Mouse (Mus musculus): ENCODE data around the gene Eno1. TPM values are rescaled to one million over a fixed set of nuclear protein-coding genes. Genes with fewer than 3 reads are reported as not detected.

Gene Eno1
- 176 and 200 TPM in 2 replicates for total RNA-seq (2017)

DNA sequence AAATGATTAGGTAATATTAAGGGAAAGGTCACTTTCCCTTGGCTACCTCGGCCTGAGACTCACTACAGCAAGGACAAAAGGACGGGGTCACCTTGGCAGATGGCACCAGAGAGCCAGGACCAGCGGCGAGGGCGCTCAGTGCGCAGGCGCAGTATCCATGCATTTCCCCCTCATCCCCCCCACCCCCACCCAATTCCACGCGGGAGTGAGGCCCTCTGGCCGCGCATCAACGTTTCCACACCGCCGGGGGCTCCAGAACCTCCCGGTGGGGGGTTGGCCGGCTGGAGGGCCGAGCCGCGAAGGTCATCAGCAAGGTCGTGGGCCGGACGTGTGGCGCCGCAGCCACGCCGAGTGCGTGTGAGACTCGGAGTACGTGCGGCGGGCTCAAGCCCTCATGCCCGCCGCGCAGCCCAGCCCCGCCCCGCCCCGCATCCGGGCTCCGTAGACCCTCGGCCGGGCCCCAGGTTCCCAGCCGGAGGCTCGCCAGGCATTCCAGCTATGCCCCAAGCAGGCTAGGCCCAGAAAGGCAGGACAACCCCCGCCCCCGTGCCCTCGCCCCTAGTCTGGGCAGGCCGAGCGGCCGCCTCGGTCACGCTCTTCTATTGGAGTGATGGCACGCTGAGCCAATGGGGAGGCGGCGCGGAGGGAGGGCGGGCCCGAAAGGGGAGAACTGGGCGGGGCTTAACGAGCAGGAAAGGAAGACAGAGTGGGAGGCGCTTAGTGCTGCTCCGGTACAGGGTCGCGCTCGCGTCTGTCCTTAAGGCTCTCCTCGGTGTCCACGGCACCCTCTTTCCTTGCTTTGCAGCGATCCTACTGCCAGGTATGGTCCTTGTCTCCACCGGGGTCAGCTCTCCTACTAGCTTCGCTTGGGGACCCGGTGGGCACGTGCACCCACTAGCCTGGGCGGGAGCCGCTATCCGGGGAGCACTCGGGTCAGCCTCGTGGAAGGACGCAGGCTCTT lies at the start of gene Eno1:
Gene Eno1, plus strand, starts transcription at position 201 of the 961 bp plus-strand sequence.
- ATAC-seq (replicated peaks; ENCODE audit: low read depth, poor library complexity, severe bottlenecking), result peak; percentile 80

DNA sequence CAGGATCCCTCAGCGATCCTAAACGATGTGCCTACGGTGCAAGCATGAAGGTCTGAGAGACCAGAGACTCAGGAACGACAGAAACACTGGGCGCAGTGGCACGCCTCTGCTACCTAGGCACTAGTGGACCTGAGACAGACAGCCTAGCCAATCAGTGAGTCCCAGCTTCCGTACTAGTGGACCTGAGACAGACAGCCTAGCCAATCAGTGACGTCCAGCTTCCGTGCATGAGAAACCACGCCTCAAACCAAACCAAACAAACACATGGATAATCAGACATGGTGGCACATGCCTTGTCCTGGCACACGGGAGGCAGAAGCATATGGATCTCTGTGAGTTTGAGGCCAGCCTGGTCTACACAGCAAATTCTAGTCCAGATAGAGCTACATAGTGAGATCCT lies 48.3 kb upstream of the Eno1 start:
- 0 out of 2 replicates have a peak, but pooled peaks have one; percentile 39 for ATAC-seq (replicated peaks; ENCODE audit: low read depth, poor library complexity, severe bottlenecking)

DNA sequence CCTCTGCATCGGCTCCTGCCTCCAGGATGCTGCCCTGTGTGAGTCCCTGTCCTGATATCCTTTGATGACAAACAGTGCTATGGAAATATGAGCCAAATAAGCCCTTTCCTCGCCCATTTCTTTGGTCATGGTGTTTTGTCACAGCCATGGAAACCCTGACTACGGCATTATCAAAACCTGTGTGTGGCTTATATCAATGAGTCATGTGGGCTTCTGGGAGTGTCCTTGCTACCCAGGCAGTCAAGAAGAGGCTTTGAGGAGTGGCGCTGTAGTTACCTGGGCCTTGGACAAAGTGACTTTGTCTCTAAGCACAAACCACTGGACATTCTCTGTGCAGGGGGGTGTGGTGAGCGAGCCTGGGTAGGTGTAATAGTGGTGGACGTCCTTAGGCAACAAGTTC lies 44.3 kb upstream of the Eno1 start:
- ATAC-seq (replicated peaks; ENCODE audit: low read depth, poor library complexity, severe bottlenecking), result no peak

DNA sequence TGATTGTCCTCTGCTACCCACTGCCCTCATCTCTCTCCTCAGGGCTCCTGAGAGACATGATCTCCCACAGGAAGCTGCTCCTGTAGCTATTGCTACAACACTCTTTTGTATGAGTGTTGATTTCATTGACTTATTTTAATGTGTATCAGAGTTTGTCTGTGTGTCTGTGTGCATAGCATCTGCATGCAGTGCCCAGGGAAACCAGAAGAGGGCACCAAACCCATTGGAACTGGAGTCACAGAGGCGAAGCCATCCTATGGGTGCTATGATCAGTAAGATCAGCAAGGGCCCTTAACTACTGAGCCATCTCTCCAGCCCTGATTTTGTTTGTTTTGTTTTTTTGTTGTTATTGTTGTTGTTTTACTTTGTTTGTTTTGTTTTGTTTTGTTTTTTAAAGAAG lies 42.6 kb upstream of the Eno1 start:
- peak; percentile 90 for ATAC-seq (replicated peaks; ENCODE audit: low read depth, poor library complexity, severe bottlenecking)

DNA sequence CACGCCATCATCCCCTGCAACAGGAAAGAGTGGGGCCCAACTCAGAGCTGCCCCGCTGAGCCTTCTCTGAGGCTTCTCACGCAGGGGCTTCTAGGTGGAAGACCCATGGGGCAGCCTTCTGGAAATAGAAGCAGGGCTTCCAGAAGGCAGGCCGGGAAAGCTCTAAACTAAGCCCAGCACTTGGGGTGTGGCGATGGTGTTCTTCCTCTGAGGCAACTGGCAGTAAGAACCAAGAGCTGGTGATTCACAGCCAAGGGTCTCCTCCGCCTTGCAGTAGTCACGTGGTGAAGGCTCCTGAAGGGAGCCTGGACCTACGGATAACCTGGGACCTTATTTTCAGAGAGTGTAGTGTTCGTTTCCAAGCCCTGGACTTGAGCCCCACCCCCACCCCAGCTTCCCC lies 38.3 kb upstream of the Eno1 start:
- no peak for ATAC-seq (replicated peaks; ENCODE audit: low read depth, poor library complexity, severe bottlenecking)

DNA sequence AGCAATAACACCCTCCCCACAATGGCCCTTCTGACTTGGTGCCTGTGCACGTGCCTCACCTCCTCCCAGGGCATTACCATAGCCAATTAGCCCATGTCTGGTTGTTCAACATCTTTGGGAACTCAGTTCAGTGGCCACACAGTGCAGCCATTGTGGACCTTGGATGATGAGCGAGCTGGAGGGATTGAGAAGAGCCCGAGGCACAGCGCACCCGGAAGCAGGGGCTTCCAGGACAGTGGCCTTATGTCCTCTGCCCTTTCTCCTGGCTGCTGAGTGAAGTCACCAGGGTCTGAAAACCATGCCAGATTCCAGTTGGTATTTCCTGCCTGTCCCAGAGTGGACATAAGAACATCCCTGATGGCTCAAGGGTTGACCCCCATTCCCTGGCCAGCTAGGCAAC lies 35.3 kb upstream of the Eno1 start, which contains the start of gene Car6:
Gene Car6, minus strand, starts transcription at position 101 of the 400 bp plus-strand sequence.
- ATAC-seq (replicated peaks; ENCODE audit: low read depth, poor library complexity, severe bottlenecking), result no peak

DNA sequence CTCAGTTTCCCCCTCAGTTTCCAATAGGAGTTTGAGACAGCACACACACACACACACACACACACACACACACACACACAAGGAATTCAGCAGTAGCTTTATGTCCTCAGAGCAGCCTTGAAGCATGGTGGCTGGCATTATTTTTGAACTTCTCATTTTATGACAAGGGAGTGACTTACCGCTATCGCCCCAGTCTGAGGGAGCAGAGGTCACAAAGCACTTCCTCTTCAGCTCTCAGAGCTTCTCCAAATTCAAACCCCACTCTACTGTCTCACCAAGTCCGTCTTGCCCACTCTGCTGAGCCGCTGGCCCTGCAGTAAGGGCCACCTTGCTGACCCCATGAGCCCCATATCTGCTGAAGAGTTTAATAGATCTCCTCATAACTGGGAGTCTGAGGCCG lies 33.8 kb upstream of the Eno1 start:
- ATAC-seq (replicated peaks; ENCODE audit: low read depth, poor library complexity, severe bottlenecking), result peak; percentile 97

DNA sequence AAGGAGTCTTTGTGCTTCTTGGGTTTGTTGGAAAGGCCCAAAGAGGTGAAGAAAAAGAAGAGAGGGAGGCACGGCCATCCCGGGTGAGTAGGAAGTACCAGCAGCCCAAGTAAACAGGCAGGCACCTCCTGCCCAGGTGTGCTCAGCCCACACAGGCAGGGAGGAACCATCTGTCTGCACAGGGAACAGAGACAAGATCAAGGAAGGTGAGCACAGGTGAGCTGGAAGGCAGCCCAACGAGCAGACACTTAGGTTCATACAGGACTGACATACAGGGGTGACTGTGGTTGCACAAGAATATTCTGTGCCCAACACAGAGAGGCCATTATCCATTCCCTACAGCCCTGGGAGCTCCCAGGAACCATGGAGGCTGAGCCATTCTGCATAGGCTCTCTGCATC lies 31.6 kb upstream of the Eno1 start:
- no peak for ATAC-seq (replicated peaks; ENCODE audit: low read depth, poor library complexity, severe bottlenecking)

DNA sequence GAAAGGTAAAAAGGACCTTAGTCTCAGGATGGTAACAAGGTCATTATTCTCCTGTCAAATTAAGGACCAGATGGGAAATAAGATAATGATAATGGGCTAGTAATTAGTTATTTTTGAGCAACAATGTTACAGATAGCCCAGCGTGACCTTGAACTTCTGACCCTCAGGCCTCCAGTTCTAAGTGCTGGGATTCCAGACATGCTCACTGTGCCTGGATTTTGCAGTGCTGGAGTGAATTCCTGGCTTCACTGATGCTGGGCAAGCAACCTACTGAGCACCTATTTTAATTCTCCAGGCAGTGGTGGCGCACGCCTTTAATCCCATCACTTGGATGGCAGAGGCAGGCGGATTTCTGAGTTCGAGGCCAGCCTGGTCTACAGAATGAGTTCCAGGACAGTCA lies 26.8 kb upstream of the Eno1 start:
- ATAC-seq (replicated peaks; ENCODE audit: low read depth, poor library complexity, severe bottlenecking), result no peak

DNA sequence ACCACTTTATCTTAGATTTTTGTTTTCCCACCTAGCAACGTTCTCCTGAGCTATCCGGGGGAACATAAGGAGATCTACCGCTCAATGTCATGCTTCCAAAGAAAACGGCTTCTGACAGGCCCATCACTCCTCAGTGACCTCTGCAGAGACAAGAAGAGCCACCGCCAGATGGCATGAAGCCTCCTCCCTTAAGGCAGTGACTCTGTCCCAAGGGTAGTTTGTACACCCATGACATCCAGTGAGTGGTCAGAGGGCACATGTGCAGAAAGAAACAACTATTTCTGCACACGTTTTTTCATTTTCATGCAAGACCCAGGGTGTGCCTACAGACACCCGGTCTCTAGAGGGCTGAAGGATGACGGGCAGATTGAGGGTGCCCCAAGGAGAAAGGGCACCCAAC lies 26.2 kb upstream of the Eno1 start:
- no peak for ATAC-seq (replicated peaks; ENCODE audit: low read depth, poor library complexity, severe bottlenecking)

DNA sequence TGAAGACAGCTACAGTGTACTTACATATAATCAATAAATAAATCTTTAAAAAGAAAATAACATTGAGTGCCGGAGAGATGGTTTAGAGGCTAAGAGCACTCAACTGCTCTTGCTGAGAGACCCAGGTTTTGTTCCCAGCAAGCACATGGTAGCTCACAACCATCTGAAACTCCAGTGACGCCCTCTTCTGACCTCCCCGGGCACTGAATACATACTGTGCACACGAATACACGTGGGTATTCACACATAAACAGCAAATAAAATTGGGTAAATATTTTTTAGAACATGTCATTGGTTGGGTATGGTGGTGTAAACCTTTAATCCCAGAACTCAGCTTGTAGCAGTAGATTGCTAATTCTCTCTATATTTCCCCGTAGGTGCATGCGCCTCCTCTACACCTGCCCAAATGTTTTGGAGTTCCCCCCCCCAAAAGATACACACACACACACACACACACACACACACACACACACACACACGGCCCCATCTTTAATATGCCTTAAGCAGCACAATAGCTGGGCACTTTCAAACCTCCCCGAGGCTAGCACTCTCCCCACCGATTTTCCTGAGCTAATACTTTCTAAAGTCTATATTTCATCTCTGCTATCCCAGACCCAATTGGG lies 24.5 kb upstream of the Eno1 start:
- ATAC-seq (replicated peaks; ENCODE audit: low read depth, poor library complexity, severe bottlenecking), result no peak

DNA sequence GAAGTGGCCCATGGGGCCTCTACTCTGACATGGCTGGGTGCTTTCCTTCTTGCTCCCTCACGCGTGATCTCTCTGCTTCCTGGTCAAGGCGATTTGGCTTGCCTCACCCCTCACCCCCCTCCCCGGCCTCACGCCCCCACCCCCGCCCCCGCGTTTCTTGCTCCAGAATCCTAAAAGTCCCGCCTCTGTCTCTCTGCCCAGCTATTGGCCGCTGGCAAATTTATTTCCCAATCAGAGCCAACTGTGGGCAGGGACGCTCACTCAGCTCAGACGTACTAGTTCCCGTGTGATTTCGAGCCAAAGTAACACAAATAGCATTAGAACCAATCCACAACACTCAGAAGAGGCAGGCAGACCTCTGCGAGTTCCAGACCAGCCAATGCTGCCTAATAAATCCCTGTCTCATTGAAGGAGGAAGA lies 24.0 kb upstream of the Eno1 start:
- peak; percentile 87 for ATAC-seq (replicated peaks; ENCODE audit: low read depth, poor library complexity, severe bottlenecking)

DNA sequence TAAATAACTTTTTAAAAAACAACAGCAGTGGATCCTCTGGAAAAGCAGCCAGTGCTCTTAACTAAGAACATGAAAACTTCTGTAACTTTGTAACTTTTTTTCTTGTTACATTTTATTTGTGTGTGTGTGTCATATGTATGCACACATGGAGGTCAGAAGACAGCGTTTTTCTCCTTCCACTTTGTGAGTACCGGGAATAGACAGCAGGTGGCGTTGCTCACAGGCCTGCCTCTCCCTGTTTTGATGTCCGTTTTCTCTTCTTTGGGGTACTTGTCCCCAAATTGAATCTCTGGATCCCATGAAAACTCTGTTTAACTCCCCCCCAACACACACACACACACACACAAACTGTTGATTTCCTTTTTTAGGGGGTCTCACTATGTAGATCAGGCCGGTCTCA lies 22.6 kb upstream of the Eno1 start:
- ATAC-seq (replicated peaks; ENCODE audit: low read depth, poor library complexity, severe bottlenecking), result no peak

DNA sequence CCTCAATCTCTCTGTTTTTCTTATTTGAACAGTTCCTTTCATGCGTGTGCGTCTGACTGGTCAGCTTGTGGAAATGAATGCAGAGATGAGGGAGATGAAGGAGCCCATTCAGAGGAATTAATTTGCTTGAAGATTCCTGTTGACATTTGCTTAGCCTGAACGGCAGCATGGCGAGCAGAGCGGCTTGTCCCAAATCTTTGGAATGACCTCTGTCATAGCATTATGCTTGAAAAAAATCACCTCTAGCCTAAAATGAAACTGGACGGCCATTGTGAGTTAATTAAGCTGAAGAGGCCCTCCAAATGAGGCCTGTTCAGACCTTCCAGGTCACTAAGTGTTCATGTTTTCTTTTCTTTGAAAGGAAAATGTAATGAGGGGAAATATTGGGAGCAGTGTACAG lies 20.1 kb upstream of the Eno1 start:
- no peak for ATAC-seq (replicated peaks; ENCODE audit: low read depth, poor library complexity, severe bottlenecking)

DNA sequence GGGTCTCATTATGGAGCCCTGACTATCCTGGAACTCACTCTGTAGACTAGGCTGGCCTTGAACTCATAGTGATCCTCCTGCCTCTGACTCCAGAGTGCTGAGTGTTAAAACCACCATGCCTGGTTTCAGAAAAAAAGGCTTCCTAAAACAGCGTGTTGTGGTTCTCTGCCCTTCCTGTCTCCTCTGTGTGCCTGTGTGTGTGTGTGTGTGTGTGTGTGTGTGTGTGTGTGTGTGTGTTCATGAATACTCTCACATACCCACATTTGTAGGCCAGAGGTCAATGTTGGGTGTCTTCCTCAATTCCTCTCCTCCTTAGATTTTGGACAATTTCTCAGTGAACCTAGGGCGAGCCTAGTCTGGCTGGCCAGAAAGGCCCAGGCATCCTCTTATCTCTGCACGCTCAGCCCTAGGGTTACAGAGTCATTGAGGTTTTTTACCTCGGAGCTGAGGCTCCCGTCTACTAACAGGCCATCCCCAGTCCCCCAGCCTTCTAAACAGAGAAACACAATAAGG lies 19.4 kb upstream of the Eno1 start:
- peak; percentile 27 for ATAC-seq (replicated peaks; ENCODE audit: low read depth, poor library complexity, severe bottlenecking)

DNA sequence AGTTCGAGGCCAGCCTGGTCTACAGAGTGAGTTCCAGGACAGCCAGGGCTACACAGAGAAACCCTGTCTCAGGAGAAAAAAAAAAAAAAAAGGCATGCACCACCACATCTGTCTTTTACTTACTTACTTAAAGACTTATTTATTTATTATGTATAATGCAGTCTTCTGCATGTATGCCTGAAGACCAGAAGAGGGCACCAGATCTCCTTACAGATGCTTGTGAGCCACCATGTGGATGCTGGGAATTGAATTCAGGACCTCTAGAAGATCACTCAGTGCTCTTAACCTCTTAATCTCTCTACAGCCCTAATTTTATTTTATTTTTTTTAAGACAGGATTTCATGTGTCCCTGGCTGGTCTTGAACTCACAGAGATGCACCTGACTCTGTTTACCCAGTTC lies 18.6 kb upstream of the Eno1 start:
- no peak for ATAC-seq (replicated peaks; ENCODE audit: low read depth, poor library complexity, severe bottlenecking)

DNA sequence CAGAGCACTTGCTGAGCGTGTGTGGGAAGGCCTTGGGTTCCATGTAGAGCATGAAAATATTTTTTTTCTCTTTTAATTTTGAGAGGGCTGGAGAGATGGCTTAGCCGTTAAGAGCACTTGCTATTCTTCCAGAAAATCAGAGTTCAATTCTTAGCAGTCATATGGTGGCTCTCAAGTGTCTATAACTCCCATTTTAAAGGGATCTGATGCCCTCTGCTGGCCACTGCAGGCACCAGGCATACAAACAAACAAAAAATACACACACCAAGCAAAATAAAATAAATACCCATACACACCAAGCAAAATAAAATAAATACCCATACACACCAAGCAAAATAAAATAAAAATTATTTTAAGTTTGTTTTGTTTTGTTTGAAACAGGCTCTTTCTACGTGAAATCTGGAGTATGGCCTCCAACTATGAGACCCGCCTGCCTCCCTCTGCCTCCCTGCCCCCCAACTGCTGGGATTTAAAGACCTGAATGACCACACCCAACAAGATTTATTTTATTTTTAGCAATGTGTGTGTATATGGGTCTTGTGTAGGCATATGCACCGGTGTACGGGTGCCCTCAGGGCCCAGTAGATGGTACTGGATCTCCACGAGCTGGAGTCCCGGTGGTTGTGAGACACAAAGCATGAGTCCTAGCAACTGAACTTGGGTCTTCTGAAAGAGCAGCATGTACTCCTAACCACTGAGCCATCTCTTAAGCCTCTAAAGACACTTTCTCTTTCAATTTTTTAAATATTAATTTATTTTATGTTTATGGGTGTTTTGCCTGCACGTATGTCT lies 16.8 kb upstream of the Eno1 start:
- peak; percentile 61 for ATAC-seq (replicated peaks; ENCODE audit: low read depth, poor library complexity, severe bottlenecking)

DNA sequence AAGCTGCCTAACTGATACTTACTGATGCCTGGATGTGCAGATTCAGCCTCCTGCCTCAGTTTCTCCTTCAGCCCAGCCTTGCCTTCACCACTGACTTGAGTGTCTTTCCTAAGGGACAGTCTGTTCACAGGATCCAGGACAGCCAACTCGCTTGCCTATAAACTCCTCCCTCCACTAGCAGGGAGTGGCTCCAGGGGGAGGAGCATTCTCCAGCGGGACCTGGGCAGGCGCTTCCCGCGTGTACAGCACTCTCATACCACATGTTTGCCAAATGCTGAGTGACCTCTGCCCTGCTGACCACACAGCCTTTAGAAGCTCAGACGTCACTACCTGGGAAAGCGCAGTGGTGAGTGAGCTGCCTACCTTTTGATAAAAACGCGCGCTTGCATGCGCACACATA lies 15.9 kb upstream of the Eno1 start:
- peak; percentile 50; the same call in 1 of the 2 replicates for ATAC-seq (replicated peaks; ENCODE audit: low read depth, poor library complexity, severe bottlenecking)

DNA sequence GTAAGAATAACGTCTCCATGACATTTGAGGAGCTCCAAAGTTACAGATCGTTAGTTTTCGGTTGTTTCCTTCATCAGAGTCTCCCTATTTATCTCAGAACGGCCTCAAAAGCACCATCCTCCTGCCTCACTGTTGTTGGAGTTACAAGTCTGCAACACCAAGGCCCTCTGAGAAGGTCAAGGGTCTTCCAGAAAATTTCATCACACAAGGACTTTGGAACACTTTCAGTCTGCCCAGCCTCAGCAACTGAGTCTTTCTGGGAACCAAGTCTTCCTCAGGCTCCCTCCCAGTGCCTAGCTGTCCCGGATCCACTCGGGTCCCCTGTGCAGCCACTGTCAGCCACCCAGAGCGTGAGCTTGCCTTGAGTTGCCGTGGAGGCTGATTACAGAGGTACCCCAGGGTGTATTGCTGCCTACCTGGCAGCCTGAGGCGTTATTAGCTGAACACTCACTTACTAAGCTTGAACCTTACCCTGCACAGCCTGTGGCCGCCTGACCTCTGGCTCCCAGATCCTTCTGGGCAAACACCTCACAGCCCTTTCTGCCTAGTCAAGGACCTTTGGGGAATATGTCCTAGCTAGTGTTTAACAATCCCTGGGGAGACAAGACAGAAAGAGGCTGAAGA lies 15.4 kb upstream of the Eno1 start:
- ATAC-seq (replicated peaks; ENCODE audit: low read depth, poor library complexity, severe bottlenecking), result no peak

DNA sequence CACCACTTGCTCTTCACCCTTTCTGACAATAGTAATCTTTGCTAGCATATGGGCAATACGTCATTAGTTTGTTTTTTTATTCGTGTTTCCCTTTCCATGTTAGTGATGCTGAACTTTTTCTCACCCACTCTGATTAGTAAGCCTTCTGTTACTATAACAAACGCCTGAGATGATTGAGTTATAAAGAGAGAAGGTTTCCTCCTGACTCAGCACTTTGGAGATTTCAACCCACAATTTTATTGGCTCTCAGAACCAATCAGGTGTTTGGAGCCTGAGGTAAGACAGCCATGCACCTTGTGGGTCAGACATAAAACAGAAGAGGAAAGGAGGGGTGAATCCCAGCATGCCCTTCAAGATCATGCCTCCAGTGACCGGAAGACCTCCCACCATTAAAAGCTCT lies 12.7 kb upstream of the Eno1 start:
- no peak for ATAC-seq (replicated peaks; ENCODE audit: low read depth, poor library complexity, severe bottlenecking)
